8 mouse cellular contexts compared by ENCODE assay signal in the genomic region with DNA sequence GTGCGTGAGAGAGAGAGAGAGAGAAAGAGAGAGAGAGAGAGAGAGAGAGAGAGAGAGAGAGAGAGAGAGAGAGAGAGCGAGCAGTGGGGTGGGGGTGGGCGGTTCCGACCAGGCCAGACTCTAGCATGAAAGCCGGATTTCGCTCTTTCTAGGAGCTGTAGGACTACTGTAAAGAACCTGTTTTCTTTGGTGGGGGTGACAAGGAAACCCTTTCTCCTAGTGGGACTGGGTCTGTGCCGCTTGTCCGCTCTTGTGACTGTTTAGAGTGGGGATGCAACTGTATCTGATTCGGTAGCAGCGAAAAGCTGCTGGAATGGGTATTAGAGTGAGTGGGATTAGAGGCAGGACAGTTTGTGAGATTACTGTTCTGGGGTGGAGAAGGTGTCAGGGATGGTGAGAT. TPM values are rescaled to one million over a fixed set of nuclear protein-coding genes. Genes with fewer than 3 reads are reported as not detected.
A peak's percentile ranks its signal among the peaks of the same experiment; 100 is the strongest.
DNase-seq lines count a peak whose midpoint lies in the region; ATAC-seq lines count a peak whose summit lies in the region.

No protein-coding gene starts in this region.

- H3K27ac ChIP-seq in kidney, embryonic 15.5 days = peak overlapping the region; percentile 92
- no peak overlapping the region for H3K27ac ChIP-seq in embryonic facial prominence, embryonic 15.5 days (replicated peaks)
- peak overlapping the region; percentile 93 for H3K27ac ChIP-seq in limb, embryonic 10.5 days
- H3K27ac ChIP-seq in neural tube, embryonic 11.5 days (ENCODE audit: low read depth, low read length) = no peak overlapping the region

- H3K27me3 ChIP-seq in kidney, embryonic 15.5 days = peaks cover 10% of the 10 kb centered on the region; the same call in 1 of the 2 replicates
- H3K27me3 ChIP-seq in embryonic facial prominence, embryonic 15.5 days = no peaks in the 10 kb centered on the region
- peaks cover 22% of the 10 kb centered on the region for H3K27me3 ChIP-seq in limb, embryonic 10.5 days (ENCODE audit: low read depth, poor library complexity, severe bottlenecking)
- H3K27me3 ChIP-seq in neural tube, embryonic 11.5 days (ENCODE audit: control insufficient read depth, insufficient read depth, low read length) = no peaks in the 10 kb centered on the region

- H3K36me3 ChIP-seq in kidney, embryonic 15.5 days = no peaks in the 10 kb centered on the region
- H3K36me3 ChIP-seq in embryonic facial prominence, embryonic 15.5 days = no peaks in the 10 kb centered on the region
- no peaks in the 10 kb centered on the region for H3K36me3 ChIP-seq in limb, embryonic 10.5 days
- no peaks in the 10 kb centered on the region for H3K36me3 ChIP-seq in neural tube, embryonic 11.5 days (ENCODE audit: control insufficient read depth, insufficient read depth, low read length)

- DNase-seq in kidney, adult 8-10 months = no peak
- no peak for DNase-seq in limb, embryonic 10.5 days (ENCODE audit: low spot score)
- no peak for DNase-seq in neural tube, embryonic 11.5 days (ENCODE audit: low spot score)
- DNase-seq in right cerebral cortex, postnatal 25 days = no peak
- no peak for DNase-seq in cerebellum, postnatal 14 days
- DNase-seq in yolk sac, embryonic 10.5 days (ENCODE audit: low spot score) = no peak

- H3K9ac ChIP-seq in kidney, embryonic 15.5 days = peak overlapping the region; percentile 74; the same call in 1 of the 2 replicates
- H3K9ac ChIP-seq in embryonic facial prominence, embryonic 15.5 days = no peak overlapping the region
- peak overlapping the region; percentile 90 for H3K9ac ChIP-seq in neural tube, embryonic 11.5 days (ENCODE audit: low read length)

- 12% methylated on average over 9 of the region's 10 CpGs for WGBS in kidney, embryonic 15.5 days
- WGBS in embryonic facial prominence, embryonic 15.5 days = 24% methylated on average over 8 of the region's 10 CpGs
- WGBS in limb, embryonic 10.5 days = 9% methylated on average over 8 of the region's 10 CpGs
- 5% methylated on average over 9 of the region's 10 CpGs for WGBS in neural tube, embryonic 11.5 days

- H3K9me3 ChIP-seq in kidney, embryonic 15.5 days (replicated peaks) = no peaks in the 10 kb centered on the region
- no peaks in the 10 kb centered on the region for H3K9me3 ChIP-seq in embryonic facial prominence, embryonic 15.5 days (replicated peaks)
- no peaks in the 10 kb centered on the region for H3K9me3 ChIP-seq in limb, embryonic 10.5 days (replicated peaks)
- no peaks in the 10 kb centered on the region for H3K9me3 ChIP-seq in neural tube, embryonic 11.5 days (ENCODE audit: control insufficient read depth, low read length)

- H3K4me2 ChIP-seq in kidney, embryonic 15.5 days = peak overlapping the region; percentile 95
- peak overlapping the region; percentile 98 for H3K4me2 ChIP-seq in embryonic facial prominence, embryonic 15.5 days (replicated peaks)
- H3K4me2 ChIP-seq in neural tube, embryonic 11.5 days (ENCODE audit: low read depth) = peak overlapping the region; percentile 84

- peak overlapping the region; percentile 66 for H3K4me3 ChIP-seq in kidney, embryonic 15.5 days (replicated peaks)
- H3K4me3 ChIP-seq in embryonic facial prominence, embryonic 15.5 days (replicated peaks) = peak overlapping the region; percentile 65
- H3K4me3 ChIP-seq in limb, embryonic 10.5 days = peak overlapping the region; percentile 85
- H3K4me3 ChIP-seq in neural tube, embryonic 11.5 days (ENCODE audit: low read depth, low read length) = peak overlapping the region; percentile 72

- peaks cover 44% of the 10 kb centered on the region for H3K4me1 ChIP-seq in kidney, embryonic 15.5 days
- peaks cover 41% of the 10 kb centered on the region for H3K4me1 ChIP-seq in embryonic facial prominence, embryonic 15.5 days
- peaks cover 41% of the 10 kb centered on the region for H3K4me1 ChIP-seq in limb, embryonic 10.5 days
- peaks cover 16% of the 10 kb centered on the region for H3K4me1 ChIP-seq in neural tube, embryonic 11.5 days (ENCODE audit: control insufficient read depth, insufficient read depth, low read length)

- no peak for ATAC-seq in kidney, embryonic 15.5 days (replicated peaks; ENCODE audit: low FRiP score)
- no peak for ATAC-seq in embryonic facial prominence, embryonic 15.5 days (ENCODE audit: insufficient number of reproducible peaks, low FRiP score, low TSS enrichment, low read depth)
- ATAC-seq in neural tube, embryonic 11.5 days (ENCODE audit: insufficient read depth, low FRiP score, low TSS enrichment) = no peak

RNA-seq across cellular contexts. Expression of a gene that starts 42.7 kb away (rescaled TPM):
- polyA plus RNA-seq in kidney, embryonic 15.5 days (2015; fragmentation: Nextera tagmentation; extraction: Ambion mirVana) = 36.4 and 42.7 TPM in 2 replicates
- polyA plus RNA-seq in embryonic facial prominence, embryonic 15.5 days (2015; fragmentation: Nextera tagmentation; extraction: Ambion mirVana) = 51.4 and 51.6 TPM in 2 replicates
- polyA plus RNA-seq in limb, embryonic 10.5 days (2016; fragmentation: Nextera tagmentation; extraction: Ambion mirVana) = 25.1 and 32.1 TPM in 2 replicates
- 31.5 and 32.7 TPM in 2 replicates for polyA plus RNA-seq in neural tube, embryonic 11.5 days (2014; fragmentation: Nextera tagmentation; extraction: Ambion mirVana)

Comparison
In these comparisons a context has a peak if more than half of its experiments do, and no peak if none do; other contexts are left out.
1. H3K27ac ChIP-seq: peak in kidney, embryonic 15.5 days (single experiment) and limb, embryonic 10.5 days (single experiment); none in embryonic facial prominence, embryonic 15.5 days (single experiment) and neural tube, embryonic 11.5 days (single experiment).
2. Peak in every context shown above with its lines, with median percentiles within 50 percentile points of each other: H3K4me2 ChIP-seq and H3K4me3 ChIP-seq.